ENCODE assay signal across 8 mouse cellular contexts in genomic region chr1:87620211-87620668, GRCm38 (mm10). TPM values are rescaled to one million over a fixed set of nuclear protein-coding genes. Genes with fewer than 3 reads are reported as not detected.
A peak's percentile ranks its signal among the peaks of the same experiment; 100 is the strongest.
DNase-seq lines count a peak whose midpoint lies in the region; ATAC-seq and TF ChIP-seq lines count a peak whose summit lies in the region.

TSS of gene Inpp5d (plus strand) at chr1:87620312.

- H3K4me1 ChIP-seq in kidney, adult 2 months (ENCODE audit: control insufficient read depth, insufficient read depth, low read length), result 0 out of 2 replicates have a peak, but pooled peaks cover 4% of the 10 kb centered on the region
- 0 out of 2 replicates have a peak, but pooled peaks cover 4% of the 10 kb centered on the region for H3K4me1 ChIP-seq in embryonic facial prominence, embryonic 15.5 days
- 0 out of 2 replicates have a peak, but pooled peaks cover 5% of the 10 kb centered on the region for H3K4me1 ChIP-seq in limb, embryonic 12.5 days (replicated peaks)
- H3K4me1 ChIP-seq in forebrain, embryonic 12.5 days, result no peaks in the 10 kb centered on the region

- no peak within 1 kb of the TSS for H3K9ac ChIP-seq in embryonic facial prominence, embryonic 15.5 days
- H3K9ac ChIP-seq in limb, embryonic 12.5 days (replicated peaks), result no peak within 1 kb of the TSS
- no peak within 1 kb of the TSS for H3K9ac ChIP-seq in forebrain, embryonic 12.5 days

- peak; percentile 57; the same call in 1 of the 2 replicates for ATAC-seq in embryonic facial prominence, embryonic 15.5 days (ENCODE audit: insufficient number of reproducible peaks, low FRiP score, low TSS enrichment, low read depth)
- ATAC-seq in inflammation-experienced regulatory T-cells, adult 6 months, result peak; percentile 70
- ATAC-seq in limb, embryonic 12.5 days (ENCODE audit: insufficient number of reproducible peaks, insufficient read depth, low FRiP score, low TSS enrichment, low read depth), result no peak
- ATAC-seq in forebrain, embryonic 12.5 days (ENCODE audit: low FRiP score), result no peak

- DNase-seq in kidney, adult 2 months, result peak; percentile 61
- no peak for DNase-seq in kidney, adult 11 months
- DNase-seq in naive thymus-derived CD4-positive, alpha-beta T cell, adult 2 months (ENCODE audit: low read depth), result peak; percentile 84
- DNase-seq in right cerebral cortex, postnatal 10 days (ENCODE audit: low spot score in 2 of 2), result no peak

- no peak for TF ChIP-seq POLR2A in kidney, adult 2 months (IDR thresholded peaks at IDR 0.05; ENCODE audit: low read depth, low read length)

- no peaks in the 10 kb centered on the region for H3K36me3 ChIP-seq in kidney, adult 2 months (ENCODE audit: control insufficient read depth, insufficient read depth, low read length)
- H3K36me3 ChIP-seq in embryonic facial prominence, embryonic 15.5 days, result no peaks in the 10 kb centered on the region
- H3K36me3 ChIP-seq in limb, embryonic 12.5 days, result no peaks in the 10 kb centered on the region
- H3K36me3 ChIP-seq in forebrain, embryonic 12.5 days (replicated peaks), result no peaks in the 10 kb centered on the region

- no peaks in the 10 kb centered on the region for H3K27me3 ChIP-seq in kidney, adult 2 months (replicated peaks; ENCODE audit: control insufficient read depth, insufficient read depth, low read length)
- H3K27me3 ChIP-seq in embryonic facial prominence, embryonic 15.5 days, result no peaks in the 10 kb centered on the region
- H3K27me3 ChIP-seq in limb, embryonic 12.5 days, result no peaks in the 10 kb centered on the region
- no peaks in the 10 kb centered on the region for H3K27me3 ChIP-seq in forebrain, embryonic 12.5 days

- H3K4me2 ChIP-seq in embryonic facial prominence, embryonic 15.5 days (replicated peaks), result no peak within 1 kb of the TSS
- no peak within 1 kb of the TSS for H3K4me2 ChIP-seq in limb, embryonic 12.5 days
- no peak within 1 kb of the TSS for H3K4me2 ChIP-seq in forebrain, embryonic 12.5 days

- H3K27ac ChIP-seq in kidney, adult 2 months (ENCODE audit: insufficient read depth, low read depth, low read length), result peak within 1 kb of the TSS; percentile 57
- no peak within 1 kb of the TSS for H3K27ac ChIP-seq in embryonic facial prominence, embryonic 15.5 days (replicated peaks)
- no peak within 1 kb of the TSS for H3K27ac ChIP-seq in limb, embryonic 12.5 days
- H3K27ac ChIP-seq in forebrain, embryonic 12.5 days, result no peak within 1 kb of the TSS

- H3K9me3 ChIP-seq in embryonic facial prominence, embryonic 15.5 days (replicated peaks), result no peaks in the 10 kb centered on the region
- no peaks in the 10 kb centered on the region for H3K9me3 ChIP-seq in limb, embryonic 12.5 days
- no peaks in the 10 kb centered on the region for H3K9me3 ChIP-seq in forebrain, embryonic 12.5 days

- no peak for TF ChIP-seq CTCF in kidney, adult 2 months (conservative IDR thresholded peaks at IDR 0.05; ENCODE audit: insufficient read depth, insufficient read length, low read depth, low read length)

- 58% methylated on average over 12 of the region's 12 CpGs for WGBS in kidney, adult 2 months
- WGBS in embryonic facial prominence, embryonic 15.5 days, result 74% methylated on average over 12 of the region's 12 CpGs
- 75% methylated on average over 12 of the region's 12 CpGs for whole genome bisulfite sequencing in limb, embryonic 12.5 days
- WGBS in forebrain, embryonic 12.5 days, result 88% methylated on average over 12 of the region's 12 CpGs

- peak within 1 kb of the TSS; percentile 48 for H3K4me3 ChIP-seq in kidney, adult 2 months (ENCODE audit: insufficient read depth, low read depth, low read length)
- peak within 1 kb of the TSS; percentile 17 for H3K4me3 ChIP-seq in embryonic facial prominence, embryonic 15.5 days (replicated peaks)
- peak within 1 kb of the TSS; percentile 9; the same call in 1 of the 2 replicates for H3K4me3 ChIP-seq in limb, embryonic 12.5 days (replicated peaks)
- no peak within 1 kb of the TSS for H3K4me3 ChIP-seq in forebrain, embryonic 12.5 days (replicated peaks)

RNA-seq across cellular contexts. Expression of gene Inpp5d, which starts in this region (rescaled TPM):
- polyA plus RNA-seq in kidney, adult 2 months (2012; rRNA removed), result 18.6 and 20.0 TPM in 2 replicates
- polyA plus RNA-seq in embryonic facial prominence, embryonic 15.5 days (2015; fragmentation: Nextera tagmentation; extraction: Ambion mirVana), result 7.9 and 9.7 TPM in 2 replicates
- polyA plus RNA-seq in inflammation-experienced regulatory T-cells, adult 6 months (2017; shearing (Covaris generic)), result 100 to 1,000 TPM; 124 to 158 (median 135) TPM
- polyA plus RNA-seq in limb, embryonic 12.5 days (2016; fragmentation: Nextera tagmentation; extraction: Ambion mirVana), result 3.6 and 3.9 TPM in 2 replicates
- 2.6 and 3.8 TPM in 2 replicates for polyA plus RNA-seq in forebrain, embryonic 12.5 days (2016; fragmentation: Nextera tagmentation; extraction: Ambion mirVana)

Comparison
In these comparisons a context has a peak if more than half of its experiments do, and no peak if none do; other contexts are left out.
1. DNase-seq: peak in kidney, adult 2 months (single experiment) and naive thymus-derived CD4-positive, alpha-beta T cell, adult 2 months (single experiment); none in kidney, adult 11 months (single experiment) and right cerebral cortex, postnatal 10 days (0 of 2).
2. ATAC-seq: peak in embryonic facial prominence, embryonic 15.5 days (single experiment) and inflammation-experienced regulatory T-cells, adult 6 months (single experiment); none in limb, embryonic 12.5 days (single experiment) and forebrain, embryonic 12.5 days (single experiment).